Mouse (Mus musculus) ES-Bruce4 (cell line): ENCODE data around the gene Akap7. TPM values are rescaled to one million over a fixed set of nuclear protein-coding genes. Genes with fewer than 3 reads are reported as not detected.

Source experiments
- H3K27ac ChIP-seq: 2 replicates; pipeline ENCODE4 v1.5.1; 2012; ENCODE audit warnings: low read length, inconsistent platforms; ENCODE audit not compliant: insufficient read depth
- H3K27me3 ChIP-seq: 2 replicates; pipeline ENCODE4 v1.6.1; 2012; ENCODE audit warnings: mild to moderate bottlenecking, low read length, inconsistent platforms; ENCODE audit not compliant: control insufficient read depth, poor library complexity, insufficient read depth, severe bottlenecking
- H3K36me3 ChIP-seq: 2 replicates; pipeline ENCODE4 v1.6.1; 2012; ENCODE audit warnings: inconsistent platforms, mild to moderate bottlenecking, low read length, moderate library complexity; ENCODE audit not compliant: control insufficient read depth, poor library complexity, insufficient read depth, severe bottlenecking
- H3K4me1 ChIP-seq: one replicate; pipeline ENCODE4 v1.8.1; 2011; ENCODE audit warnings: low read length; ENCODE audit not compliant: control insufficient read depth, insufficient read depth
- H3K4me3 ChIP-seq: 2 replicates; pipeline ENCODE4 v1.5.1; 2011; ENCODE audit warnings: low read depth, mild to moderate bottlenecking, low read length
- H3K9ac ChIP-seq: 2 replicates; pipeline ENCODE4 v1.6.1; 2012; ENCODE audit warnings: low read depth, mild to moderate bottlenecking, inconsistent platforms; ENCODE audit not compliant: poor library complexity, severe bottlenecking
- H3K9me3 ChIP-seq: replicated peaks from 2 replicates; pipeline ENCODE4 v1.6.1; 2012; ENCODE audit warnings: mild to moderate bottlenecking, low read length, inconsistent platforms; ENCODE audit not compliant: control insufficient read depth, poor library complexity, insufficient read depth, severe bottlenecking
- CTCF ChIP-seq: IDR thresholded peaks from one replicate; pipeline ENCODE4 v1.8.1; 2011; ENCODE audit warnings: low read depth, low read length
- EP300 ChIP-seq: IDR thresholded peaks from 2 replicates; pipeline ENCODE4 v1.6.1; 2011; ENCODE audit warnings: low read depth, low read length; ENCODE audit not compliant: insufficient read depth
- POLR2A ChIP-seq: IDR thresholded peaks from one replicate; pipeline ENCODE4 v1.8.1; 2011; ENCODE audit warnings: low read length; ENCODE audit not compliant: insufficient read depth
- polyA plus RNA-seq: library from polyadenylated mRNA; stranded (reverse); fragments of >200 nt; gene quantifications from 2 replicates; pipeline ENCODE4 v1.2.4, GENCODE M21; 2011; ENCODE audit warnings: low read depth; ENCODE audit not compliant: missing spikeins, insufficient read depth, insufficient read length

Akap7 gene
- polyA plus RNA-seq, 1 experiment: 69.8 TPM

- no peaks in the 10 kb centered on the region for H3K4me1 ChIP-seq
- H3K9me3 ChIP-seq: no peaks in the 10 kb centered on the region
- H3K27ac ChIP-seq: no peak overlapping the region
- no peaks in the 10 kb centered on the region for H3K27me3 ChIP-seq
- H3K36me3 ChIP-seq: no peaks in the 10 kb centered on the region
- TF ChIP-seq CTCF (no peak), POLR2A (no peak), EP300 (no peak)
- no peak overlapping the region for H3K9ac ChIP-seq
- no peak overlapping the region for H3K4me3 ChIP-seq
Observed at GRCm38 (mm10) chr10:25258171-25258570, 49.5 kb downstream of the Akap7 start.

- Histone ChIP-seq H3K9ac (no peak overlapping the region), H3K36me3 (no peaks in the 10 kb centered on the region), H3K4me1 (no peaks in the 10 kb centered on the region), H3K4me3 (no peak overlapping the region), H3K27ac (no peak overlapping the region), H3K9me3 (no peaks in the 10 kb centered on the region), H3K27me3 (no peaks in the 10 kb centered on the region)
- TF ChIP-seq POLR2A (no peak), CTCF (no peak), EP300 (no peak)
Observed at GRCm38 (mm10) chr10:25257466-25257865, 50.2 kb downstream of the Akap7 start.

GRCm38 (mm10) chr10:25253474-25253873 is 54.2 kb downstream of the Akap7 start:
- H3K27ac ChIP-seq: no peak overlapping the region
- no peaks in the 10 kb centered on the region for H3K27me3 ChIP-seq
- no peaks in the 10 kb centered on the region for H3K4me1 ChIP-seq
- no peak overlapping the region for H3K4me3 ChIP-seq
- no peaks in the 10 kb centered on the region for H3K9me3 ChIP-seq
- H3K9ac ChIP-seq: no peak overlapping the region
- TF ChIP-seq EP300: no peak
- TF ChIP-seq CTCF: no peak
- no peak for TF ChIP-seq POLR2A
- no peaks in the 10 kb centered on the region for H3K36me3 ChIP-seq

DNA sequence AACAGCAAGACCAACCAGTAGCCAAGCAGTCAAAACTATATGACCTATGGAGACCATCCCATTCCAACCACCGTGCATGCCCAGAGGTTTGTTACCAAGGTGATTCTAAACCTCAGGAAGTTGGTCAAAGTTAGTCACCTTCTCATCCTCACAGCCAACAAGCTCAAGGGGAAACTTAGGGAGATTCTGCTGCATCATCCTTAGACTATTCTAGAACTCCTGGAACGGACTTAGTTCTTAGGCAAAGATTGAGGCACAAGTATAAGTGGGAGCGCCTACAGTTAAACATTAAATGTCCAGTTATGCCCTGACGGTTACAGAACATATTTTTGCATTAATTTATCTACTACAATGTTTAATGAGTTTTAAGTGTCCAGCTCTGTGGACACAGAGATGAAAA is 54.7 kb downstream of the Akap7 start:
- Histone ChIP-seq H3K27me3 (no peaks in the 10 kb centered on the region), H3K9me3 (no peaks in the 10 kb centered on the region), H3K4me3 (no peak overlapping the region), H3K4me1 (no peaks in the 10 kb centered on the region), H3K27ac (no peak overlapping the region), H3K36me3 (no peaks in the 10 kb centered on the region), H3K9ac (no peak overlapping the region)
- TF ChIP-seq EP300 (no peak), CTCF (no peak), POLR2A (no peak)

DNA sequence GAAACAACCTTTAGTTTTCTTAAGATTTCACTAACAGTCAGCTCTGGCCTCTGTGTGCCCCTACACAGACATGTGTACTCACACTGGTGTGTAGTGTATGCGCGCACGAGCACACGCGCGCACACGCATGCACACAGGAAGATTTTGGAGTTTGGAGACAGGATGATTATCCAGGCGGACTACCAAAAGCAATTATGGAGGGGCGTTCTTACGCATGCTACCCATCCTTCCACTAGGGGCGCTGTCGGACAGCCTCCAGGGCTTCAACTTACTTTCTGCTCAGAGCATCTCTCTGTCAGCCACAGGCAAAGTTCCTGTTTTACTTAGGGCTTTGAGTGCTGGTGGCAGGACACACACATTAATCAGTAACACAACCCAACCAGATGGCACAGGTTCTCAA is 57.6 kb downstream of the Akap7 start:
- Histone ChIP-seq H3K36me3 (no peaks in the 10 kb centered on the region), H3K27me3 (no peaks in the 10 kb centered on the region), H3K4me3 (no peak overlapping the region), H3K9me3 (no peaks in the 10 kb centered on the region), H3K4me1 (no peaks in the 10 kb centered on the region), H3K9ac (no peak overlapping the region), H3K27ac (no peak overlapping the region)
- TF ChIP-seq CTCF (peak; percentile 91), EP300 (no peak)

GRCm38 (mm10) chr10:25246173-25246572 is 61.5 kb downstream of the Akap7 start:
- no peaks in the 10 kb centered on the region for H3K4me1 ChIP-seq
- no peak overlapping the region for H3K4me3 ChIP-seq
- no peaks in the 10 kb centered on the region for H3K27me3 ChIP-seq
- H3K9me3 ChIP-seq: no peaks in the 10 kb centered on the region
- TF ChIP-seq CTCF (peak; percentile 56), EP300 (no peak)
- H3K36me3 ChIP-seq: no peaks in the 10 kb centered on the region
- no peak overlapping the region for H3K9ac ChIP-seq
- no peak overlapping the region for H3K27ac ChIP-seq
